Mouse (Mus musculus) frontal cortex, adult 2 months (tissue): ENCODE results near the gene Rapgef2. TPM values are rescaled to one million over a fixed set of nuclear protein-coding genes. Genes with fewer than 3 reads are reported as not detected.
A peak's percentile ranks its signal among the peaks of the same experiment; 100 is the strongest.

Experiments used
- DNase-seq, 2 experiments: peaks; one replicate each; pipeline ENCODE4 v3.0.0; 2022; ENCODE audit warnings: low spot score in 1 of 2; ENCODE audit errors: extremely low spot score in 1 of 2
- polyA plus RNA-seq: library from polyadenylated mRNA; depleted of rRNA; stranded (reverse); fragments of >200 nt; gene quantifications from 2 replicates; pipeline ENCODE4 v1.2.3, GENCODE M21; 2012

Rapgef2 gene
- polyA plus RNA-seq, 1 experiment = 60.3 TPM

GRCm38 (mm10) chr3:79121391-79121790, 164.9 kb downstream of the Rapgef2 start:
- DNase-seq = no peak

GRCm38 (mm10) chr3:79119983-79120382, 166.3 kb downstream of the Rapgef2 start:
- DNase-seq = no peak

- DNase-seq = no peak
Observed at GRCm38 (mm10) chr3:79110153-79110552, 176.2 kb downstream of the Rapgef2 start.

GRCm38 (mm10) chr3:79108246-79108645, 178.1 kb downstream of the Rapgef2 start:
- no peak for DNase-seq

- DNase-seq = no peak
Observed at GRCm38 (mm10) chr3:79106360-79106759, 180.0 kb downstream of the Rapgef2 start.

- no peak for DNase-seq
Observed at GRCm38 (mm10) chr3:79103604-79104003, 182.7 kb downstream of the Rapgef2 start.

- no peak for DNase-seq
Observed at GRCm38 (mm10) chr3:79101737-79102136, 184.6 kb downstream of the Rapgef2 start.

GRCm38 (mm10) chr3:79100831-79101230, 185.5 kb downstream of the Rapgef2 start:
- DNase-seq = no peak

- no peak for DNase-seq
Observed at GRCm38 (mm10) chr3:79089091-79089490, 197.2 kb downstream of the Rapgef2 start.

GRCm38 (mm10) chr3:79088461-79088860, 197.9 kb downstream of the Rapgef2 start:
- DNase-seq = no peak

- no peak for DNase-seq
Observed at GRCm38 (mm10) chr3:79086282-79086681, 200.0 kb downstream of the Rapgef2 start.

- no peak for DNase-seq
Observed at GRCm38 (mm10) chr3:79083881-79084280, 202.4 kb downstream of the Rapgef2 start.

- no peak for DNase-seq
Observed at GRCm38 (mm10) chr3:79083030-79083429, 203.3 kb downstream of the Rapgef2 start.

GRCm38 (mm10) chr3:79079076-79079475, 207.2 kb downstream of the Rapgef2 start:
- DNase-seq = no peak

- DNase-seq = no peak
Observed at GRCm38 (mm10) chr3:79074970-79075369, 211.3 kb downstream of the Rapgef2 start.

GRCm38 (mm10) chr3:79073541-79074244, 212.6 kb downstream of the Rapgef2 start:
- no peak for DNase-seq

GRCm38 (mm10) chr3:79071561-79071960, 214.8 kb downstream of the Rapgef2 start:
- peak in 1 of 2 experiments; percentile 47 for DNase-seq

- no peak for DNase-seq
Observed at GRCm38 (mm10) chr3:79069891-79070290, 216.4 kb downstream of the Rapgef2 start.

- DNase-seq = no peak
Observed at GRCm38 (mm10) chr3:79068976-79069375, 217.3 kb downstream of the Rapgef2 start.

GRCm38 (mm10) chr3:79066455-79067055, 219.8 kb downstream of the Rapgef2 start:
- peak; percentile 14 to 69 for DNase-seq

- no peak for DNase-seq
Observed at GRCm38 (mm10) chr3:79064096-79064495, 222.2 kb downstream of the Rapgef2 start.

GRCm38 (mm10) chr3:79061426-79061825, 224.9 kb downstream of the Rapgef2 start:
- no peak for DNase-seq
